Mouse (Mus musculus) E14TG2a.4 (cell line): ENCODE results near the gene Mpz.

Experiments used
- H3K27me3 ChIP-seq: 2 replicates; pipeline ENCODE4 v1.6.1; 2014; ENCODE audit warnings: low read length, control low read depth; ENCODE audit not compliant: insufficient read depth
- H3K36me3 ChIP-seq: 2 replicates; pipeline ENCODE4 v1.6.1; 2014; ENCODE audit warnings: low read length, control low read depth; ENCODE audit not compliant: insufficient read depth
- H3K4me1 ChIP-seq: replicated peaks from 2 replicates; pipeline ENCODE4 v1.6.1; 2014; ENCODE audit warnings: low read depth, low read length, control low read depth
- H3K4me3 ChIP-seq: replicated peaks from 2 replicates; pipeline ENCODE4 v1.5.1; 2014; ENCODE audit warnings: mild to moderate bottlenecking, low read length
- H3K9me3 ChIP-seq: 2 replicates; pipeline ENCODE4 v1.6.1; 2014; ENCODE audit warnings: low read length, control low read depth
- CTCF ChIP-seq: conservative IDR thresholded peaks from 2 replicates; pipeline ENCODE4 v1.5.1; 2014; ENCODE audit warnings: low read length
- NANOG ChIP-seq: IDR thresholded peaks from 2 replicates; pipeline ENCODE4 v1.6.1; 2014; ENCODE audit warnings: borderline replicate concordance, low read length, mixed read lengths
- POU5F1 ChIP-seq: IDR thresholded peaks from 2 replicates; pipeline ENCODE4 v1.6.1; 2014; ENCODE audit warnings: low read length, borderline replicate concordance

The Mpz gene

DNA sequence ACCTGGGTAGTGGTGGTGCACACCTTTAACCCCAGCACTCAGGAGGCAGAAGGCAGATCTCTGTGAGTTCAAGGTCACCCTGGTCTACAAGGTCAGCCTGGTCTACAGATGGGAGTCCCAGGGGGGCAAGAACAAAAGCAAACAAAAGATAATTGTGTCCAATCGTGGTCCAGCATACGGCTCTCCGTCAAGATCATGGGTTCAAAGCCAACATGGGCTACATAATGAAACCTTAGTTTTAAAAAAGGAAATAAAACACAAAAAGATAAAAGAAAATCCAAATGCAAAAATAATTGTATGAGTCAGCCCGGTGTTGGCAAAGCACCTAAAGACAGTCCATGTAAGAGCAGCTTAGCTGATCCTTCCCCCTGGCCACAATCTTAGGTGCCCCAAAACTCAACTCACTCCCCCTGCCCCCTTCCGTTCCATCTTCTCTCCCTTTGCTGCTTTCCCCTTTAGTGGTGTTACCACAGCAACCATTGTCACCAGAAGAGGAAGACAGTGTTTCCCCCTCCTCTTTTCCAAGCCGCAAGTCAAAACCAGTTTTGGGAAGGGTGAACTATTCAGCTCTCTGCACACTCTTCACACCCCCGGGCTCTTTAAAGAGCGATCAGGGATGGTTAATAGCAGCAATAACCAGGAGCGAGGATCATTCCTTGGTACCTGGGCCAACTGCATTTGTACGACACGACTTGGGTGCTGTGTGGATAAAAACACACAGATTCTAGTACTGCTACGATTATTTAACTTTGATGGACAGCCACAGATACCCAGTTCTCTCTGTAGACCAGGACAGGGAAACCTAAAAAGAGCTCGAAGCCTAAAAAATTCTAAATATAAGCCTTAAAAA, 37.6 kb downstream of the Mpz start:
- H3K9me3 ChIP-seq = no peaks in the 10 kb centered on the region
- H3K36me3 ChIP-seq = no peaks in the 10 kb centered on the region
- H3K4me3 ChIP-seq = no peak overlapping the region
- TF ChIP-seq NANOG (no peak), POU5F1 (no peak), CTCF (no peak)
- peaks cover 62% of the 10 kb centered on the region for H3K4me1 ChIP-seq
- H3K27me3 ChIP-seq = peaks cover 27% of the 10 kb centered on the region

DNA sequence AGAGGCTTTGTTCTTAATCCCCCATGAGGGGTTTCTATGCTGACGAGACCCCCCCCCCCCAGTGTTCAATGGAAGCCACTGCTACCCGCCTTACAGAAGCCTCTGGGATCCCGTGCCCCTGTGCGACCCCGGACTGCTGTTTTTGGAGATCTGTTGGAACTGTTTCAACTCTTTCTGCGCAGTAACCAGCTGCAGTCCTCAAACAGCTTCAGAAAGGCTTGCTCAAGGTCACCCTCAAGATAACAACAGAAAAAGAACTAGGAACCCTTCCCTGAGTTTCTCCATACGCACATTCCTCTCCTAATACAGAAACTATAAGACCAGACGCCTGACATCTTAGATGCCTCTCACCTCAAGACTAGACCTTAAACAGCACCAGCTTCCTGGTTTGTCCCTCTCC, 38.5 kb downstream of the Mpz start:
- Histone ChIP-seq H3K4me3 (peak overlapping the region; percentile 39), H3K36me3 (no peaks in the 10 kb centered on the region), H3K27me3 (peaks cover 37% of the 10 kb centered on the region), H3K9me3 (no peaks in the 10 kb centered on the region), H3K4me1 (peaks cover 67% of the 10 kb centered on the region)
- no peak for TF ChIP-seq POU5F1
- no peak for TF ChIP-seq NANOG

DNA sequence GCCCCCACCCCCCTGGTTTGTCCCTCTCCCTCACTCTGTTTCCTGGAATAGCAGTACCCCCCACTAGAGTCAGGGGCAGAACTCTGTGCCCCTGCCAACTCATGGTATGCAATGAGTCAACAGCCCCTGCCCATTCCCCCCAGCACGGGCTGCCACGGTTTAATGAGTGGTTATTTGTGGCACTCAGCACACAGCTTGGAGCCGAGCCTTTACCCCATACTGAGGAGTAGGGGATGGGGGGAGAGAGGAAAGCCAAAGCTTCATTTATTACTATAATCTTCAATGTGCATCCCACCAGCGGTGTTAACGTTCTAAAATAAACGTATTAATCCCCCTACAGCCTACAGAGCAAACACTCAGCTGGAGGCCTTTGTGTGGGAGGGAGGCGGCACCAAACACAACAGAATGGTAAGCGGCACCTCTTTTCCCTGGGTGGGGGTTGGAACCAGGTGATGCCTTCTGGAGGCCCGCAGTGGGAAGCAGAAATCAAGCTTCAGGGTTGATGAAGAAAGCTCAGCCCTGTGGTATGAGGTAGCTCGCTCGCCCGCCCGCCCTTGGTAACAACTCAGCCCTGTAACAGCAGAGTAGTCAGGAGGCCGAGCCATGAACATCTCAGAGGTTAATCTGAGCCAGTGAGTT, 39.1 kb downstream of the Mpz start:
- Histone ChIP-seq H3K4me3 (peak overlapping the region; percentile 39), H3K27me3 (peaks cover 42% of the 10 kb centered on the region), H3K4me1 (peaks cover 67% of the 10 kb centered on the region), H3K9me3 (no peaks in the 10 kb centered on the region), H3K36me3 (no peaks in the 10 kb centered on the region)
- TF ChIP-seq CTCF = no peak
- TF ChIP-seq NANOG = no peak
- no peak for TF ChIP-seq POU5F1

GRCm38 (mm10) chr1:171190832-171191231, 40.3 kb downstream of the Mpz start:
- Histone ChIP-seq H3K4me3 (no peak overlapping the region), H3K9me3 (no peaks in the 10 kb centered on the region), H3K36me3 (no peaks in the 10 kb centered on the region), H3K4me1 (peaks cover 59% of the 10 kb centered on the region), H3K27me3 (peaks cover 47% of the 10 kb centered on the region)
- TF ChIP-seq POU5F1 = no peak
- TF ChIP-seq CTCF = no peak
- TF ChIP-seq NANOG = no peak

- Histone ChIP-seq H3K9me3 (no peaks in the 10 kb centered on the region), H3K4me3 (no peak overlapping the region), H3K27me3 (peaks cover 53% of the 10 kb centered on the region), H3K36me3 (no peaks in the 10 kb centered on the region), H3K4me1 (peaks cover 48% of the 10 kb centered on the region)
- TF ChIP-seq POU5F1 (no peak), CTCF (no peak), NANOG (no peak)
Observed at GRCm38 (mm10) chr1:171192283-171192682, 41.8 kb downstream of the Mpz start.

DNA sequence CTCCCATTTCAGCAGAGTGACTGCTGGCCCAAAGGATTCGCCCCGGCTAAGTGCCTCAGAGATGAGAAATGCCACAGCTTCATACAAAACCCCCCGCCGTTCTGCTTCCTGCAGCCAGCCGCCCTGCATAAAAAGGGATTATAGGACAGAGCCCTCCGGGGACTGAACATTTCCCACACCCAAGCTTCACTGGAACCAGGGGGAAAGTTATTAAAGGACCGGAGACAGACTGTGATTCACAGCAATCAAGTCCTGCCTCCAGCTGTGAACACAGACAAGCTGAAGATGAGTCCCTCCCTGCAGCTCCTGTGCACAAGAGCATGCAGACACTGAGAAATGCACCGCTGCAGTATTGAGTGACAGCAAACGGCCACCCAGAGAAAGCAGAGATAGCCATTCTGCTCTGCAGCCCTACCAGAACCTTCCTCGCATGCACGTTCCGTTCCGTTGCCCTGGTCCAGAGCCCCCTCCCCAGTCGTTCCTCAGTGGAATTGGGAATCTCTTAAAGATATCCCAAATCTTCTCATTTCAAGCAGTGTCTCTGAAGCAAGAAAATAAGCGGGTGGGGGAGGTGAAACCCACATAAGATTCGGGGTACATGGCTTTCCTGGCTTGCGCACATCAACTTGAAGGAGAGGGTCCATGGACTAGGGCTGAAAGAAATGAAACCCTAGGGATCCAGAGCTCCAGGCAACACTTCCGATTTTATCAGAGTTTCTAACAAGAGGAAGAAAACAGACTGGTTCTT, 42.8 kb downstream of the Mpz start:
- H3K4me3 ChIP-seq = no peak overlapping the region
- H3K27me3 ChIP-seq = peaks cover 60% of the 10 kb centered on the region
- H3K4me1 ChIP-seq = peaks cover 38% of the 10 kb centered on the region
- H3K36me3 ChIP-seq = no peaks in the 10 kb centered on the region
- TF ChIP-seq CTCF (no peak), NANOG (no peak), POU5F1 (no peak)
- no peaks in the 10 kb centered on the region for H3K9me3 ChIP-seq

DNA sequence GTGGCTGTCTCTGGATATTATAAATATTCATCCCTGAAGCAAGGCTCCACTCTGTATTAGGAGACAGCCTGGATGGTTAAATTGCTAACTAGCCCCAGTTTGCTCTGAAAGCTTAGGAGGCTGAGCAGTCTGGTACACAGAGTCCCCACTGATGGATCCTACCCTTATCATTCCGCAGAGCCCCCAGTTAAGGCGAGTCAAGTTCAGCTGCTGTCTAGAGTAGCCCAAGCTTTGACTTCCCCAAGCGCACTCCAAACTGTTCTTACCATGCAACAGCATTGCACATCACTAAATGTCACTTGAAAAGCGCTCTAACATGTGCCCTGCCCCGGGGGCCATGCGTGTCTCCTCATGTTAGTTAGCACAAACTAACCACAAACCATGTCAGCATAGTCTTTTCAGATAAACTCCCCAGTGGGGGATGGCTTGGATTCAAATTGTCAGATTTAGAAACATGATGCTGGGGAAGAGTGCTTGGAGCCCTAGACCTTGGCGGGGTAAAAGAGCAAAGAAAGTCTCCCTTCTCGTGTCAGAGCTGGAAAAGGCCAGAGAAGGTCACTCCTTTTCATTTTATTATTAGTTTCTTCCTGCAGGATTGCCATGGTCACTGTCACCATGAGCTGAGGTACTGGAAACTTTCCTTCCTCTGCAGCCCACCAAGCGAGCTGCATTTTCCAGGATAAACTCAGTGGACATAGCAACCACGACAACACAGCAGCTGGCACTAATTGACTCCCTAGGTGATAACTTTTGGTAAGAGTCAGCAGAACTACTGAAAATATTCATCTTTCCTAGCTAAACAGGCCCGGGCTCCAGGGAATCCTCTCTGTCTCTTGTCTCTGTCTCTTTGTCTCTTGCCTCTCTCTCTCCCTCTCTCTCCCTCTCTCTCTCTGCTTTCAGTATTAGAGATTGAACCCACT, 43.7 kb downstream of the Mpz start:
- Histone ChIP-seq H3K36me3 (no peaks in the 10 kb centered on the region), H3K27me3 (peaks cover 66% of the 10 kb centered on the region)
- no peak for TF ChIP-seq NANOG
- no peak for TF ChIP-seq CTCF
- TF ChIP-seq POU5F1 = no peak

More for the DNA sequence above, 43.7 kb downstream of the Mpz start:
- Histone ChIP-seq H3K4me1 (peaks cover 29% of the 10 kb centered on the region), H3K9me3 (no peaks in the 10 kb centered on the region), H3K4me3 (no peak overlapping the region)
